Mouse (Mus musculus) adrenal gland (tissue): Measurements from ENCODE around the gene D10Wsu102e.

Experiments used
- intact Hi-C: fragments of 180-260 bp; cut with DNase I; formaldehyde crosslinking; loops from one replicate; pipeline ENCODE4 v1.15.1; 2025
- long read RNA-seq, 2 experiments: library from polyadenylated mRNA; unstranded; transcript quantifications; one replicate each; pipeline ENCODE4 v2.0.0; 2020; ENCODE audit warnings: borderline replicate concordance in 1 of 2; ENCODE audit not compliant: insufficient replicate concordance in 1 of 2

Gene D10Wsu102e
- long read RNA-seq, experiment 1, full-length matches to known transcripts, result 4 of 4 reads
- long read RNA-seq, experiment 1, partial matches to known transcripts, result 0 of 4 reads
- long read RNA-seq, experiment 1, other reads (novel, unspliced or antisense), result 0 of 4 reads
- long read RNA-seq, experiment 2, full-length matches to known transcripts, result 14 of 16 reads
- long read RNA-seq, experiment 2, partial matches to known transcripts, result 0 of 16 reads
- long read RNA-seq, experiment 2, other reads (novel, unspliced or antisense), result 2 of 16 reads

GRCm38 (mm10) chr10:83359956-83360355, at the start of gene D10Wsu102e:
D10Wsu102e (plus strand) TSS chr10:83360221.
- intact Hi-C loops, result loop anchor here (5.0 kb wide), 1 partner anchor 177 kb away; no protein-coding TSS in a partner anchor

GRCm38 (mm10) chr10:83310356-83310755, 49.7 kb upstream of the D10Wsu102e start:
- intact Hi-C loops, result no loop called here

GRCm38 (mm10) chr10:83313033-83313432, 47.0 kb upstream of the D10Wsu102e start:
- intact Hi-C loops, result no loop called here

GRCm38 (mm10) chr10:83320396-83320795, 39.6 kb upstream of the D10Wsu102e start:
- intact Hi-C loops, result no loop called here

- intact Hi-C loops, result no loop called here
Measured at GRCm38 (mm10) chr10:83320870-83321269, 39.2 kb upstream of the D10Wsu102e start.

GRCm38 (mm10) chr10:83321528-83321927, 38.5 kb upstream of the D10Wsu102e start:
- intact Hi-C loops, result no loop called here

GRCm38 (mm10) chr10:83322551-83323100, 37.4 kb upstream of the D10Wsu102e start:
- intact Hi-C loops, result no loop called here

- intact Hi-C loops, result no loop called here
Measured at GRCm38 (mm10) chr10:83324871-83325270, 35.1 kb upstream of the D10Wsu102e start.

- intact Hi-C loops, result no loop called here
Measured at GRCm38 (mm10) chr10:83325903-83326302, 34.1 kb upstream of the D10Wsu102e start.

GRCm38 (mm10) chr10:83326648-83327285, 33.3 kb upstream of the D10Wsu102e start:
- intact Hi-C loops, result no loop called here

- intact Hi-C loops, result no loop called here
Measured at GRCm38 (mm10) chr10:83328791-83329190, 31.2 kb upstream of the D10Wsu102e start.

GRCm38 (mm10) chr10:83330336-83330735, 29.7 kb upstream of the D10Wsu102e start:
- intact Hi-C loops, result no loop called here

GRCm38 (mm10) chr10:83331811-83332210, 28.2 kb upstream of the D10Wsu102e start:
- intact Hi-C loops, result no loop called here

- intact Hi-C loops, result no loop called here
Measured at GRCm38 (mm10) chr10:83332581-83332980, 27.4 kb upstream of the D10Wsu102e start.

GRCm38 (mm10) chr10:83336336-83336735, 23.7 kb upstream of the D10Wsu102e start:
- intact Hi-C loops, result no loop called here

- intact Hi-C loops, result no loop called here
Measured at GRCm38 (mm10) chr10:83337159-83337951, 22.7 kb upstream of the D10Wsu102e start, which contains the start of gene Slc41a2. Slc41a2 (minus strand) TSS chr10:83337882.

- intact Hi-C loops, result no loop called here
Measured at GRCm38 (mm10) chr10:83337971-83338598, 21.9 kb upstream of the D10Wsu102e start.

- intact Hi-C loops, result no loop called here
Measured at GRCm38 (mm10) chr10:83341226-83341625, 18.8 kb upstream of the D10Wsu102e start.

GRCm38 (mm10) chr10:83343171-83343570, 16.9 kb upstream of the D10Wsu102e start:
- intact Hi-C loops, result no loop called here

GRCm38 (mm10) chr10:83343828-83344685, 16.0 kb upstream of the D10Wsu102e start:
- intact Hi-C loops, result no loop called here
